Mouse (Mus musculus) liver, adult 2 months (tissue): ENCODE measurements around the gene Samd5.

Experiments
- CTCF ChIP-seq: fragments of 200-500 bp; IDR thresholded peaks from 2 replicates; pipeline ENCODE4 v1.5.1; 2011; ENCODE audit warnings: low read depth, low read length, control low read depth
- POLR2A ChIP-seq: fragments of 200-500 bp; IDR thresholded peaks from 2 replicates; pipeline ENCODE4 v1.6.1; 2011; ENCODE audit warnings: low read length, control low read depth; ENCODE audit not compliant: insufficient read depth; ENCODE audit errors: extremely low read depth

DNA sequence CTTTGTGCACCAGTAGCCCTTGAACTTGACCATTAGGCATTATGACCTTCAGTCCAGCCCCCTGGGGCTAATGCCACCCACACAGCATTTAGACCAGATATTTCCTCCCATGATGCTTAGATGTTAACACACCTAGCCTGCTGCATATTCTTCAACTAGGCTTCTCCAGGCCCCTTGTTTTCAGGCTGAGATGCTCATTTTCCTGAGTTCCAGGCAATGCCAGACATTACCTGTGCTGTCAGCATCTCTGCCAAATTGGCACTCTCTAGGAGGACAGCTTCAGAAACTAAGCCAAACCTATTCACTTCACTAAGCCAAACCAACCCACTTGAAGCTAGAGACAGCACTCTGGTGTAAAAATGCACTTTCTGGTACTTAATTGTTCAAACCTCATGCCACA is 1.7 kb downstream of the Samd5 start:
- TF ChIP-seq POLR2A: no peak
- TF ChIP-seq CTCF: no peak
